Mouse (Mus musculus) gastrocnemius, postnatal 25 days (tissue): Measurements from ENCODE around the gene Pih1d3. TPM values are rescaled to one million over a fixed set of nuclear protein-coding genes. Genes with fewer than 3 reads are reported as not detected.

Source experiments
- DNase-seq: peaks from one replicate; pipeline ENCODE4 v3.0.0; 2022
- long read RNA-seq, 2 experiments: library from polyadenylated mRNA; stranded (forward); transcript quantifications; one replicate each; pipeline ENCODE4 v2.0.0; 2021
- total RNA-seq, 2 experiments: library from RNA; stranded (reverse); gene quantifications; 1 replicate in 1 of 2; 2 replicates in 1 of 2; pipeline ENCODE4 v1.2.3; 2021

Gene Pih1d3
- total RNA-seq: not detected
- long read RNA-seq, experiment 1: 0 reads
- long read RNA-seq, experiment 2: 0 reads

DNA sequence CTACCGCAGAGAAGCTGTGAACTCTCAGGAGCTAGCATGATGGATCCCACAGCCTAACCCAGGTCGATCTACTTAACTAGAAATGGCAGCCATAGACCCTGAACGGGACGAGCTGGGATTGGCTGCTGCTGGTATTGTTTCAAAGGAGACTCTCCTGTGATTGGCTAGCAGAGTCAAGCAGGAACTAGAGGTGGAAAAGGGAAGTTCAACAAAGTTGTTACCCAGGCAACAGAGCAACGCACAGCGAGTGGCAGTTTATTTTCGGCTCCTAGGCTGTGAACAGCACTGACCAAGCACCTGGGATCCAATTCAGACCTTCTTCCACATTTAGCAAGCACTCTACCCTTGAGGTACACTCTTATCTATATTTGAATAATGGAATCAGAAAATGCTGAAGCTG lies at the start of gene Pih1d3, which contains the start of gene 4931428L18Rik:
TSS of gene Pih1d3 (plus strand) at position 275 of the 400 bp plus-strand sequence.
TSS of gene 4931428L18Rik (minus strand) at position 121 of the 400 bp plus-strand sequence.
- no peak for DNase-seq

DNA sequence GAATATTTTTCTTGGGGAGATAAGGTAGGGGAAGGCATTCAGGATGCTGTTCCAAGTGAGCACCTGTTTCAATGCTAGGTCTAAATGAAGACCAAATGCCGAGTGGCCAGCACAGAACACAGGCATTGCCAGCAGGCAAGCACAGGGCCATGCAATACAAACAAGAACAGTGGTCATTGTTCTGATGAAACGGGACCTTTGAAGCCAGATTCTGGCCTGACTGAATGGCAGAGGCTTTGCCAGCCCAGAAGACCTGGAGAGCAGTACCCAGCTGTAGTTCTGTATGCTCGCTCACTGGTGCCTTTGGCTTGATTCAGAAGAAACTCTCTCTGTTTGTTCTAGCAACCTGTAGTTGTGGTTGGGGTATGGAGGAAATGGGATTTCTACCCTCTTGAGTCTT lies 47.2 kb upstream of the Pih1d3 start:
- DNase-seq: no peak

DNA sequence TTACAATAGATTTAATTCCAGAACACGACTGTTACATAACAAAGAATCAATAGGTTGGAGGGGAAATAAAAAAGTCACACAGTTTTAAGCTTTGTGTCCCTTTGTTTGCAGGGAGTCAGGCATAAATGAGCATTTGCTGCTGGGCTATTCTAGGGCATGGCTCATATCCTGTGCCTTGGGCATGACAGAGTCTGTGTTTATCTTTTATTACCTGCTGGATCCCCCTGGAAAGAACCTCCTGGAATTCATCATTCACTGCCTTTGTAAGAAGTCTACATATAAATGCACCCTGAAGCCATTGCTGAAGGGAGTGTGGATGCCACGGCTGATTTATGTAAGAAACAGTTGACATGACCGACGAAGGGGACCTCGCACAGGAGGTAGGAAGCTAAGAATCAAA lies 46.5 kb upstream of the Pih1d3 start, which contains the start of gene Lgsn:
TSS of gene Lgsn (plus strand) at position 301 of the 400 bp plus-strand sequence.
- no peak for DNase-seq

DNA sequence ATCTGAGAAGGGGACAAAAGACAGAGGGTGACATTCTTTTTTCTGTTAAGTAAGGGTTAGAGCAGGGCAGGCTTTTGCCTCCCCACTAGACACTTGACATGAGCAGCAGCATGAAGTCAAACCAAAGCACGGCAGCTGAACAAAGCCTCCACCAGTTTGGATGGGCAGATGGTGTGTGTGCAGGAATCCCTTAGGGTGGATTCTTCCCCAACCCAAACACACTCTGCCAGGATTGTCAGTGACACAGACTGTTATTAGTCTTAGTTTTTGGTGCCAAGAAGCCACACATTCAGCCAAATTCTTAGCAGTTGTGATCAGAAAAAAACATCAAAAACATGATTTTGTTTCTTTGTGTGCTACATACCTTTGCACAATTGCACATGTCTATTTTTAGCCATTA lies 44.4 kb upstream of the Pih1d3 start:
- DNase-seq: no peak

DNA sequence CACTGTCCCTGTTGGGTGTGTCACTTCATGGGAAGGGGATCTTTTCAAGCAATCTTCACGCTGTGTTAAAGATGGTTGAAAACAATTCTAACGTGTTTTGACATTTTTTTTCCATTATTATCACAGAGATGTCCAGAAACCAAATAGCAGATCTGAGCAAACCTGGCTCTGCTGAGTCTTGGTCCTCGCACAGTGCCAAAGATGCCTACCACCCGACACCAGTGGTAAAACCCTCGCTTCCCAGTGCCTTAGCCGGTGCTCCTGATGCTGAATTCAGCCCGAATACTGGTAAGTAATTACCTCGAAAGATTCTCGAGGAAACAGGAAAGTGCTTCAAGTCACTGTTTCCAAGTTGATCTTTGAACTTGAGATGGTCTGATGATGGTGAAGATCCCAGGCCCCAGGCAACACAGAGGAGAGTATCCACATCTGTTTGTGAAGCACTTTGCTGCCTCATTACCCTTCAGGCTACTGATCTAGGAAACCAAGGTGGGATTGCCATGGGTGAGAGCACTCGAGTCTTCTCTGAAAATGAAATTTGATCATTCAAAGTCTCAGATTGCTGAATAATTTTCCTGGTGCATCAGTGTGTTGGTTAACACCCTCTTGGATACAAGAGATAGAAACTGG lies 32.3 kb upstream of the Pih1d3 start:
- no peak for DNase-seq

DNA sequence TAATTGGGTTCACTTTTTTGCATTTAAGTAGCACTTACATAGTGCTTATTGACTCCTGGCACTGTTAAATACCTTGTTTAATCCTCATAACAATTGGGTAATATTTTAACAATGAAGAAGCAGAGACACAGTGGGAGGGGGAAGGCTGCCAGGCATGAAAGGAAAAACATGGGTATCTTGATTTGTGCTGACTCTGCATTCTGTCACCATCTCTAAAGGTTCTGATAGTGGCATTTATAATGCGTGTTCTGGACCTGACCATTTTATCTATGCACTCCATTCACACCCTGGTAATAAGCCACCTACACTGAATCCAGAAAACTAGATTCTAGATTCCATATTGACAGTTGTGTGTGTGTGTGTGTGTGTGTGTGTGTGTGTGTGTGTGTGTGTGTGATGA lies 27.0 kb upstream of the Pih1d3 start:
- DNase-seq: no peak

DNA sequence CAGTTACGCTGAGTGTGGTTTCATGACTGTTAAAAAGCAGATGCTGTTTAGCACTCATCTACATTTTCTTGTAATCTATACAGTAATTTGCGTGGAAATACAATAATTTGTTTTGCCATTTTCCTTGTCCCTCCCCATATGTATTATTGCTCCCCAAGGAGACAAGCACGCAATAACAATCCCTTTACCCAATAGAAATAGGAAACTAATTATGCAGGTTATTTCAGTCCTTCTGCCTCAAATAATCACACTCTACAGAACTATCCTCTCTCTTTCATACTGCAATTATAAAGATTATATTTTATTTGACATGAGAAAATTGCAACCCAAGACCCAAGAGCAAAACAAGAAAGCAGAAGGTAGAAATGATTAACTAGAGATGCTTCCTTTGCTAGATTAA lies 25.7 kb upstream of the Pih1d3 start:
- DNase-seq: no peak

DNA sequence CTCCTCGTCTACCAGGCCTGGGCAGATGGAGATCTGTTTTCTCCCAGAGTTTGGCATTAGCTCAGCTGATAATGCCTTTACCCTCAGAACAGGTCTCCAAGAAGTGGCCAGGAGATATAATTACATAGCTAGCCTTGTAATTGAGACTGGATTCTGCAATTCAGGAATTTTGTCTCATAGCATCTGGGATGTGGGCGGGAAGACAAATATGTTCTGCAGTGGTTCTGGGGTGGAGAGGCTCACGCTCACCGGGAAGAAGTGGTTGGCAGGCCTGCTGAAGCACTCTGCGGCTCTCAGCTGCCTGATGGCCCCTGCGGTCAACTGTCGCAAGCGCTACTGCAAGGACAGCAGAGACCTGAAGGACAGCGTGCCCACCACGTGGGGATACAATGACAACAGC lies 18.9 kb upstream of the Pih1d3 start:
- DNase-seq: no peak

DNA sequence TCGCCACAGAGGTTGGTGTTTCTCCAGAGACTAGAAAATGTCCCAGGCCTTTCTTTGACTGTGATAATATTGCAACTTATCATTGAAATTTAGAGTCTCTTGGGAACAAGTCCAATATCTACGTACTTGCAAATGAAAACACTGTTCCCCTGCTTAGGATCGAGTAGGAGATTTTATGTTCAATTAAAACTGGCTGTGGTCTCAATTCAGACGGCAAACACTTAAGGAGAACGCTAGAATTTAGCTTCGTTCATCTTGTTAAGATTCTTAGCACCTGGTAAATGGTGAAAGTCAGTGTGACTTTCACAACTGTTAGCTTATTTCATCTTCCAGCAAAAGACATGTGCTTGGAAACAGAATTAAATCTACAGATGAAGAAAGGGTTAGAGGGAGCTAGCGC lies 17.3 kb upstream of the Pih1d3 start:
- DNase-seq: no peak

DNA sequence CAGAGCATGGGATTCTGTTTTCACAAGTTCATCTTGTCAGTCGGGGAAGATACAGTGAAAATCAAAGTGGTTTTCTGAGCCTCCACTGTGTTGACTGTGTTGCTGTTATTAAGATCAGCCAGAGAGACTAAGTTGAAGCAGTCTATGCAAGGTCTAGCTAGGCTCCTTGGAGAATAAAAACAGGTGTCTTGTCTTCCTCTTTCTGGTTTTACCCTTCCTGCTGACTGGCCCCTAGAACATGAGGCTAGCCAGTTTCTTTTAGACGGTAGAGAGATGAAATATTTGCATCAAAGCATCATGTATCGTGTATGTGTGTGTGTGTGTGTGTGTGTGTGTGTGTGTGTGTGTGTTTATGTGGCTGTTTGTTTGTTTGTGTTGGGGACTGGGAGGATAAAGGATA lies 16.9 kb upstream of the Pih1d3 start:
- DNase-seq: no peak

DNA sequence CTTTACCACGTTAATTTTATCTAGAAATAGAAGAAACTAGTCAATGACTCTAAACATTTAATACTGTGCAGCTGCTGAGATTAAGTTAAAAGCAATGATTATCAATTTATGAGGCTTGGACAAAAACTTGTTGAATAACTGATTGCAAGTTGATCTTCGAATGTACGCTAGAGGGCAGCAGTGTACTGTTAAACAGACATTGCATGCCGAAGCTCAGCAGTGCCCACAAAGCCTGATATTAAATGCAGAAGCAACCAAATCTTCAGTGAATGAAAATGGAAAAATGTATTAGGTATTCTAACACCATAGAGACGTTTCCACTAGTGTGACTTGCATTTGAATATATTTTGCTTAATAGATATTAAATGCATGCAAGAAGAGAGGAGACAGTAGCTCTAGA lies 12.5 kb upstream of the Pih1d3 start:
- DNase-seq: no peak

DNA sequence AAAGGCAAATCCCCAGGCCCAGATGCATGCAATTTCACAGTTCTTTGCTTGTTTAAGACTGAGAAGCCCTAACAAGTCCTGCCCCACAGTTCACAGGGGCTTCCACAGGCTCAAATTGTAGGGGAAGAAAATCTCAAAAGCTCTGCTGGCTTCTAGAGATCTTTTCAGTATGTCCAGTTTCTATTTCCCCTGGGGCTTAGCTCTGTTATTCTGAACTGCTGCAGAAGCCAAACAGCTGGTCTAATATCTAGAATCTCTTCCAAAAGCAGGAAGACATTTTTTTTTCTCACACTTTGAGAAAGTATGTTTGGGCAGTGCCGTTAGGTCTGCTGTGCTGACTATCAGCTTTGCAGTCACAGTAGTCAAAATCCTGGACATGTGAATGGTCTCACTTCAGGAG lies 7.8 kb upstream of the Pih1d3 start:
- DNase-seq: no peak

DNA sequence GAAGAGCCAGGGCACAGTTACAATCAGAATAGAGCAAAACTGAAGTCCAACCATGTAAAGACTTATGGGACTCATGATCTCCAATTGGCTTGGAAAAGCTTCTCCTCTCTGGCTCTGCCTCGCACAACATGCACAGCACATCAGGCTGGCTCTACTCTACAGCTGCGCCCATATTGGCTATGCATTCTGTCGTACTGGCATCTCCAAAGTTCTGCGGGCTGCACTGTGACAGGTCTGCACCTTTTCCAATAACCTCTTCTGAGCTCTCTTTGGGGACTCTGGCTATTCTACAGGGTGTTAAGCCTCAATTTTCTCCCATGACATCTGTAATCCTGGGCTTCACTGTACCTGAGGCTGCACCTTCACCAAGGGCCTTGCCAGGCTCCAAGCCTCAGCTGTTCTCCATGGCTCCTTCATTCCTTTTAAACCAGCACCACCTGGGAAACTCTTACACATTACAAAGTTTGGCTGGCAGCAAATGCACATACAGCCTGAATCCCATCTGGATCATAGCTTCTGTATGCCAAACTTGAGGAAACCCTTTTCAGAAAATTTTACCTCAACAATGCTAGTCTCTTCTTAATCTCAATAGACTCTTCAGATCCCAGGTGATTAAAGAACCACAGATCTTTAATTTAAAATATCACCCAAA lies 1.9 kb upstream of the Pih1d3 start:
- no peak for DNase-seq

DNA sequence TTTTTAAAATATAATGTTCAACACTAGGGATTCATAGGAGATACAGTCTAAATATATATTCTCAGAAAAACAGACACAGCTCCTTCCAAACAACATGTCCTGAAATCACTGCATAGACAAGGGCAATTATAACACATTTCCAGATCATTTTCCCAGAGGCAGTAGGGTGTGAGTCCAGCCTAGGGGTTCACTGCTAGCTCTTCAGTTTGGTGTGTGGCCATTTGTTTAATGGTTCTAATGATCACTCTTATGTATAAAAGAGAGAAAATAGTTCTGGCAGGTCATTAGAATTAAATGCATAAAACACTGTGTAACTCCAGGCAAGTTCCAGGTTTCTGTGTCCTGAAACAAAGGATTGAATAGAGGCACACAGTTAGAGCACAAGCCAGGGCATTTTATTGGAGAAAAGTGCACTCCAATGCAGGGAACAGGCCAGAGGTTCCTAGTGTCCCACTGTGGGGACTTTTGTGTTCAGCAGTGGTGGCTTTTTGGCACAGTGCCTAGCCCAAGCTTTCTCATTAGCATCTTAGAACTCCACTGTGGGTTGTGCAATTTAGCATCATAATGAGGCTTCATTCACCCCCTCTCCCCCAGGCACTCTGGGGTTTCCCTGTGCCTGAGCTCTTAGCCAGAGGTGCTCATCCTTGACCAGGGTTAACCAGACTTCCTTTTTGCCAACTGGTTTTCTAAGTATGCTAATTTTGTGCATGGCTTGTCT lies 10.8 kb downstream of the Pih1d3 start:
- no peak for DNase-seq

DNA sequence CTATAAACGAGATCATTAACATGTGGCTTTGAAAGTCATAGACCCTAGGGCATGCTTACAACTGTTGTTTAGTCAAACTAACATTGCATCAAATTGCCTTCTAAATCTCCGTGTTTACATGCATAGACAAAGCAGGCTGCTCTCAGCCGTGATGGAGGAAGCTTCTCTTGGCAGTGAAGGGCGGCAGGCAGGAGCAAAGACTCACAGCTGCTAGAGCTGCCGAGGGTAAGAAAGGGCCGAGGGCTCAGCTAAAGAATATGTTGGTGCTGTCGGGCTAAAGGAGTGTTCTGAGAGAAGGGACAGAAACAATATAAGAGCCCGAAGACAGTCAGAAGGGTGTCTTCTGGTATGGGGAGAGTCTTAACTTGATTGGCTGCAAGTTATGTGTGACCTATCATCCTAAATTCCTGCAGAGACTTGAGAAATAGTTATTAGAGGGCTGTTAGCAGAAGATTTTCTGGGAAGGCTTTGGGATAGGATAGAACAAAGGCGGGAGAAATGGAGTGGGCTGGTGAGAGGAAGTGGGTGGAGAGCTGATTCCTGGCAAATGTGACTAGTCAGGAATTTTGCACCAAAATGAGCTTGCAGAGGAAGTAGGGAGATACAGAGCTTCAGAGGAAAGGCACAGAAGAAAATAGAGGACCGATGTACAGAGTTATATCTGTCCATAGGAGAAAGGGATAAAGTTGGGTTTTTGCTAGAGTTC lies 37.7 kb downstream of the Pih1d3 start:
- DNase-seq: no peak

Other genes starting within 250 kb of the Pih1d3 start
- gene AC153137.1, start 244.9 kb upstream of the Pih1d3 start, total RNA-seq: not detected
- not detected for gene Lgsn, start 46.4 kb upstream of the Pih1d3 start, total RNA-seq
- not detected for gene 4931428L18Rik, start 154 bp upstream of the Pih1d3 start, total RNA-seq